ENCODE assay signal across 8 mouse cellular contexts in genomic region chr1:64616531-64616880, GRCm38 (mm10). TPM values are rescaled to one million over a fixed set of nuclear protein-coding genes. Genes with fewer than 3 reads are reported as not detected.
DNase-seq lines count a peak whose midpoint lies in the region; ATAC-seq and TF ChIP-seq lines count a peak whose summit lies in the region.

No protein-coding gene starts in this region.

- intact Hi-C loops in gastrocnemius, adult 2 months (cut with DNase I), result loop anchor here (5.0 to 10.0 kb wide), 3 partner anchors 308 to 561 kb away; no protein-coding TSS in a partner anchor
- intact Hi-C loops in gastrocnemius, postnatal 14 days (cut with DNase I; ENCODE audit: low total_unique reads), result loop anchor here (5.0 kb wide), 1 partner anchor 91 kb away; no protein-coding TSS in a partner anchor

- no peak for DNase-seq in gastrocnemius, adult 2 months
- DNase-seq in gastrocnemius, postnatal 14 days, result no peak
- DNase-seq in CH12.LX (ENCODE audit: extremely low read depth), result peak; percentile 27
- DNase-seq in liver, embryonic 14.5 days (ENCODE audit: low read depth in 3 of 3, low spot score in 3 of 3), result no peak
- no peak for DNase-seq in stomach, postnatal 0 days (ENCODE audit: low spot score)
- DNase-seq in gastrocnemius, postnatal 25 days, result no peak
- DNase-seq in thymus, postnatal 25 days, result no peak

- H3K9ac ChIP-seq in CH12.LX (ENCODE audit: insufficient read depth, low read depth), result peak overlapping the region; percentile 96
- H3K9ac ChIP-seq in forebrain, embryonic 15.5 days (replicated peaks), result peak overlapping the region; percentile 98
- H3K9ac ChIP-seq in liver, embryonic 14.5 days (replicated peaks), result peak overlapping the region; percentile 93
- H3K9ac ChIP-seq in stomach, postnatal 0 days (ENCODE audit: low read length), result peak overlapping the region; percentile 93

- 4% methylated on average over 8 of the region's 8 CpGs for WGBS in forebrain, embryonic 15.5 days
- 8% methylated on average over 8 of the region's 8 CpGs for WGBS in liver, embryonic 14.5 days (ENCODE audit: insufficient replicate concordance)
- WGBS in stomach, postnatal 0 days, result 3% methylated on average over 8 of the region's 8 CpGs

- no peaks in the 10 kb centered on the region; the same call in none of the 2 replicates for H3K79me2 ChIP-seq in CH12.LX (replicated peaks; ENCODE audit: control insufficient read depth, extremely low read depth, insufficient read depth, poor library complexity, severe bottlenecking)

- peak; percentile 24 for ATAC-seq in forebrain, embryonic 15.5 days (replicated peaks)
- peak; percentile 19 for ATAC-seq in liver, embryonic 14.5 days (ENCODE audit: insufficient read depth)
- ATAC-seq in stomach, postnatal 0 days (ENCODE audit: low FRiP score, low TSS enrichment), result peak; percentile 1; the same call in 1 of the 2 replicates

- H3K27me3 ChIP-seq in CH12.LX (replicated peaks), result no peaks in the 10 kb centered on the region
- no peaks in the 10 kb centered on the region for H3K27me3 ChIP-seq in forebrain, embryonic 15.5 days
- H3K27me3 ChIP-seq in liver, embryonic 14.5 days (ENCODE audit: control insufficient read depth, insufficient read depth, low read length), result no peaks in the 10 kb centered on the region
- no peaks in the 10 kb centered on the region for H3K27me3 ChIP-seq in stomach, postnatal 0 days (ENCODE audit: control insufficient read depth, insufficient read depth, low read length)

- peak overlapping the region; percentile 92 for H3K27ac ChIP-seq in gastrocnemius, adult 2 months
- H3K27ac ChIP-seq in CH12.LX (ENCODE audit: insufficient read depth, low read depth), result peak overlapping the region; percentile 97
- peak overlapping the region; percentile 92 for H3K27ac ChIP-seq in forebrain, embryonic 15.5 days (replicated peaks)
- H3K27ac ChIP-seq in liver, embryonic 14.5 days, result peak overlapping the region; percentile 88
- peak overlapping the region; percentile 98 for H3K27ac ChIP-seq in stomach, postnatal 0 days (replicated peaks)

- TF ChIP-seq RAD21 in CH12.LX (IDR thresholded peaks at IDR 0.05; ENCODE audit: low read depth, low read length), result no peak

- in situ Hi-C loops in CH12.LX (cut with MboI; ENCODE audit: low pct_ligation_motif_present, low pct_unique_long_range_greater_than_20kb, low sequenced_read_pairs), result loop anchor here (5.0 kb wide), 1 partner anchor 81 kb away; no protein-coding TSS in a partner anchor

- H3K9me3 ChIP-seq in CH12.LX (replicated peaks; ENCODE audit: low read length), result no peaks in the 10 kb centered on the region
- no peaks in the 10 kb centered on the region for H3K9me3 ChIP-seq in forebrain, embryonic 15.5 days
- H3K9me3 ChIP-seq in liver, embryonic 14.5 days (ENCODE audit: control insufficient read depth, low read length), result no peaks in the 10 kb centered on the region
- H3K9me3 ChIP-seq in stomach, postnatal 0 days (ENCODE audit: control insufficient read depth, low read length), result no peaks in the 10 kb centered on the region

- peak overlapping the region; percentile 97 for H3K4me2 ChIP-seq in CH12.LX (ENCODE audit: insufficient read depth, low read depth, poor library complexity, severe bottlenecking)
- peak overlapping the region; percentile 76 for H3K4me2 ChIP-seq in forebrain, embryonic 15.5 days (replicated peaks)
- H3K4me2 ChIP-seq in liver, embryonic 14.5 days (ENCODE audit: low read depth), result peak overlapping the region; percentile 91
- peak overlapping the region; percentile 85 for H3K4me2 ChIP-seq in stomach, postnatal 0 days (replicated peaks; ENCODE audit: low read depth)

- H3K4me3 ChIP-seq in gastrocnemius, adult 2 months, result peak overlapping the region; percentile 85
- H3K4me3 ChIP-seq in CH12.LX (replicated peaks in 1 of 3; ENCODE audit: low read depth in 2 of 3, low read length in 2 of 3, poor library complexity in 1 of 3), result peak overlapping the region; percentile 88 to 91 (median 89)
- H3K4me3 ChIP-seq in forebrain, embryonic 15.5 days, result peak overlapping the region; percentile 84
- H3K4me3 ChIP-seq in liver, embryonic 14.5 days (ENCODE audit: insufficient read depth in 1 of 2, low read depth in 2 of 2, low read length in 2 of 2), result peak overlapping the region; percentile 85 to 86
- H3K4me3 ChIP-seq in stomach, postnatal 0 days (ENCODE audit: low read depth, low read length), result peak overlapping the region; percentile 82

- dilution Hi-C loops in CH12.LX (cut with MboI; ENCODE audit: extremely low pct_ligation_motif_present, extremely low pct_unique_long_range_greater_than_20kb, low sequenced_read_pairs), result no loop called here

- peaks cover 0 to 25% of the 10 kb centered on the region in 2 experiments for H3K36me3 ChIP-seq in CH12.LX (replicated peaks in 1 of 2; ENCODE audit: control insufficient read depth in 1 of 2, insufficient read depth in 1 of 2, low read length in 1 of 2)
- no peaks in the 10 kb centered on the region; the same call in 1 of the 2 replicates for H3K36me3 ChIP-seq in forebrain, embryonic 15.5 days
- no peaks in the 10 kb centered on the region for H3K36me3 ChIP-seq in liver, embryonic 14.5 days (replicated peaks; ENCODE audit: control insufficient read depth, insufficient read depth, low read depth)
- no peaks in the 10 kb centered on the region; the same call in 1 of the 2 replicates for H3K36me3 ChIP-seq in stomach, postnatal 0 days (ENCODE audit: control insufficient read depth, insufficient read depth, low read length)

- no peak for TF ChIP-seq POLR2A in CH12.LX (IDR thresholded peaks at IDR 0.05; ENCODE audit: low read depth, low read length)

- no peak for TF ChIP-seq CTCF in gastrocnemius, adult 2 months (IDR thresholded peaks at IDR 0.05)
- TF ChIP-seq CTCF in CH12.LX (conservative IDR thresholded peaks at IDR 0.05 in 1 of 2, IDR thresholded peaks at IDR 0.05 in 1 of 2; ENCODE audit: low read depth in 2 of 2, low read length in 2 of 2), result no peak
- TF ChIP-seq CTCF in liver, embryonic 14.5 days (IDR thresholded peaks at IDR 0.05; ENCODE audit: low read depth), result no peak
- TF ChIP-seq CTCF in stomach, postnatal 0 days (IDR thresholded peaks at IDR 0.05; ENCODE audit: low read depth), result no peak

- H3K4me1 ChIP-seq in CH12.LX (ENCODE audit: control insufficient read depth in 1 of 2, insufficient read depth in 2 of 2), result peaks cover 9 to 41% of the 10 kb centered on the region in 2 experiments
- peaks cover 18% of the 10 kb centered on the region for H3K4me1 ChIP-seq in forebrain, embryonic 15.5 days
- peaks cover 3 to 8% of the 10 kb centered on the region in 2 experiments; a peak in 3 of 4 replicates for H3K4me1 ChIP-seq in liver, embryonic 14.5 days (replicated peaks; ENCODE audit: control insufficient read depth in 2 of 2, insufficient read depth in 2 of 2, low read length in 1 of 2)
- 0 out of 2 replicates have a peak, but pooled peaks cover 2% of the 10 kb centered on the region for H3K4me1 ChIP-seq in stomach, postnatal 0 days (replicated peaks; ENCODE audit: control insufficient read depth, insufficient read depth)

- TF ChIP-seq EP300 in CH12.LX (IDR thresholded peaks at IDR 0.05; ENCODE audit: low read length), result no peak
- TF ChIP-seq EP300 in liver, embryonic 14.5 days (IDR thresholded peaks at IDR 0.05; ENCODE audit: low read depth), result no peak
- no peak for TF ChIP-seq EP300 in stomach, postnatal 0 days (optimal IDR thresholded peaks at IDR 0.05)

TF ChIP-seq in CH12.LX, 34 proteins besides CTCF, POLR2A, EP300 and RAD21:
- TF ChIP-seq JUND (conservative IDR thresholded peaks at IDR 0.05; ENCODE audit: low read depth, low read length), result no peak
- TF ChIP-seq ZC3H11A (IDR thresholded peaks at IDR 0.05; ENCODE audit: low read depth, low read length), result no peak
- no peak for TF ChIP-seq E2F4 (IDR thresholded peaks at IDR 0.05; ENCODE audit: insufficient replicate concordance, low read depth, low read length)
- no peak for TF ChIP-seq GABPA (IDR thresholded peaks at IDR 0.05; ENCODE audit: insufficient replicate concordance, low read depth, low read length)
- TF ChIP-seq NRF1 (IDR thresholded peaks at IDR 0.05; ENCODE audit: low read depth, low read length), result no peak
- TF ChIP-seq NELFE (IDR thresholded peaks at IDR 0.05; ENCODE audit: low read depth, low read length), result no peak
- TF ChIP-seq MYC (IDR thresholded peaks at IDR 0.05; ENCODE audit: low read depth, low read length), result no peak
- TF ChIP-seq ELF1 (IDR thresholded peaks at IDR 0.05; ENCODE audit: low read depth, low read length), result no peak

RNA-seq across cellular contexts. Expression of gene Mettl21a, which starts 0.5 kb away (rescaled TPM):
- total RNA-seq in gastrocnemius, adult 2 months (2021), result 10 to 100 TPM in 1 of 2 experiments, 1 to 10 TPM in 1; 8.1 to 10.6 TPM
- total RNA-seq in gastrocnemius, postnatal 14 days (2021), result 10 to 100 TPM in 1 of 2 experiments, 1 to 10 TPM in 1; 7.1 to 12.6 TPM
- 19.6 and 25.7 TPM in 2 replicates for total RNA-seq in CH12.LX (2012; rRNA removed)
- total RNA-seq in CH12.LX (2014; rRNA removed), result 38.8 and 40.1 TPM in 2 replicates
- 18.4 and 18.9 TPM in 2 replicates for polyA plus RNA-seq in CH12.LX (2012; ENCODE audit: insufficient read length, low read depth)
- polyA plus RNA-seq in forebrain, embryonic 15.5 days (2015; fragmentation: Nextera tagmentation; extraction: Ambion mirVana), result 20.5 and 21.7 TPM in 2 replicates
- 2.8 and 4.3 TPM in 2 replicates for polyA plus RNA-seq in liver, embryonic 14.5 days (2012; rRNA removed)
- 6.3 and 7.2 TPM in 2 replicates for polyA plus RNA-seq in liver, embryonic 14.5 days (2014; fragmentation: Nextera tagmentation; extraction: Ambion mirVana)
- 14.8 and 15.0 TPM in 2 replicates for polyA plus RNA-seq in stomach, postnatal 0 days (2015; fragmentation: Nextera tagmentation; extraction: Ambion mirVana)
- 1 to 10 TPM; 7.8 to 9.3 TPM for total RNA-seq in gastrocnemius, postnatal 25 days (2021)
